Mouse (Mus musculus): ENCODE measurements around the gene Gm16429. TPM values are rescaled to one million over a fixed set of nuclear protein-coding genes. Genes with fewer than 3 reads are reported as not detected.

Gene Gm16429
- polyA plus RNA-seq (2021; fragmentation: Nextera tagmentation), result not detected in 2 replicates
- long read RNA-seq, experiment 1, result 0 reads
- long read RNA-seq, experiment 2, result 0 reads

DNA sequence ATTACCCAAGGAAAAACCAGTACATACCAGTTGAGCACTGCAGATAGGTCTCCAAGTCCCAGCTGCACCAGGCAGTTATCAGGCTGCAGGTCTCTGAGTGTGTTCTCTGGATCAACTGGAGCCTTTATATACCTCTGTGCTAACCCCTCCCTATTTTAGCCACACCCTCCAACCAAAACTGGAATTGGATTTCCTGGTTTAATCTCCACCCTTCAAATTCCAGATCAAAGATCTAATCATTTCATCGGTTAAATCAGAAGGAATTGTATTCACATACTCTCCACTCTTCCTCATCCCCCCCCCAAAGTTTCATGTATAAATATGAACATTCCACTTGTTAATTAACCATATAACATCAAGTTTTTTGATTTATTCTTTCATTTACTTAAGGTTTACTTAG is at the start of gene Gm16429:
TSS of gene Gm16429 (minus strand) at position 101 of the 400 bp plus-strand sequence.

Other genes starting within 250 kb of the Gm16429 start
- not detected in 2 replicates for gene Gm7792, start 85.3 kb downstream of the Gm16429 start, polyA plus RNA-seq (2021; fragmentation: Nextera tagmentation)
- not detected in 2 replicates for gene BC061212, start 141.5 kb upstream of the Gm16429 start, polyA plus RNA-seq (2021; fragmentation: Nextera tagmentation)
- gene Gm6351, start 147.3 kb upstream of the Gm16429 start, polyA plus RNA-seq (2021; fragmentation: Nextera tagmentation), result not detected in 2 replicates

Data from layer of hippocampus, adult 6 months (tissue).